Mouse (Mus musculus) MEL (cell line): ENCODE data around the gene Irs2. TPM values are rescaled to one million over a fixed set of nuclear protein-coding genes. Genes with fewer than 3 reads are reported as not detected.

Source experiments
- DNase-seq: peaks from one replicate; pipeline ENCODE4 v3.0.0; 2011; ENCODE audit warnings: low read depth, low spot score
- H3K27ac ChIP-seq: 2 replicates; pipeline ENCODE4 v1.5.1; 2012; ENCODE audit warnings: low read depth, mild to moderate bottlenecking, control low read depth, low read length, moderate library complexity; ENCODE audit not compliant: control insufficient read depth
- H3K27me3 ChIP-seq, 2 experiments: fragments of 150-350 bp in 1 of 2; sonication (generic) in 1 of 2; 2 replicates each; pipeline ENCODE4 v1.6.1; 2012; ENCODE audit warnings: low read length in 2 of 2, mild to moderate bottlenecking in 2 of 2, improper control_type of control experiment in 1 of 2, moderate library complexity in 1 of 2; ENCODE audit not compliant: insufficient read depth in 2 of 2, control insufficient read depth in 1 of 2
- H3K36me3 ChIP-seq, 2 experiments: 2 replicates each; pipeline ENCODE4 v1.6.1; 2012 to 2014; ENCODE audit warnings: low read length in 2 of 2, improper control_type of control experiment in 1 of 2, inconsistent platforms in 1 of 2, mild to moderate bottlenecking in 1 of 2; ENCODE audit not compliant: insufficient read depth in 2 of 2, control insufficient read depth in 1 of 2
- H3K4me1 ChIP-seq, 2 experiments: fragments of 150-350 bp in 1 of 2; sonication (generic) in 1 of 2; 2 replicates each; pipeline ENCODE4 v1.6.1; 2012; ENCODE audit warnings: low read length in 2 of 2, improper control_type of control experiment in 1 of 2, mild to moderate bottlenecking in 1 of 2; ENCODE audit not compliant: insufficient read depth in 2 of 2, control insufficient read depth in 1 of 2
- H3K4me3 ChIP-seq, 2 experiments: fragments of 150-350 bp in 1 of 2; sonication (generic) in 1 of 2; 2 replicates each; pipeline ENCODE4 v1.5.1; 2012; ENCODE audit warnings: low read depth in 2 of 2, low read length in 2 of 2, mild to moderate bottlenecking in 2 of 2, moderate library complexity in 2 of 2, control low read depth in 1 of 2, improper control_type of control experiment in 1 of 2; ENCODE audit not compliant: control insufficient read depth in 1 of 2, insufficient read depth in 1 of 2
- H3K79me2 ChIP-seq: 2 replicates; pipeline ENCODE4 v1.6.1; 2012; ENCODE audit warnings: mild to moderate bottlenecking, low read length, moderate library complexity; ENCODE audit not compliant: control insufficient read depth, poor library complexity, insufficient read depth
- H3K9ac ChIP-seq: 2 replicates; pipeline ENCODE4 v1.6.1; 2012; ENCODE audit warnings: low read depth, mild to moderate bottlenecking, control low read depth, low read length, moderate library complexity; ENCODE audit not compliant: control insufficient read depth, poor library complexity, severe bottlenecking
- H3K9me3 ChIP-seq: fragments of 150-350 bp; sonication (generic); replicated peaks from 2 replicates; pipeline ENCODE4 v1.6.1; 2012; ENCODE audit warnings: mild to moderate bottlenecking, low read length, improper control_type of control experiment, moderate library complexity; ENCODE audit not compliant: insufficient read depth
- BHLHE40 ChIP-seq: IDR thresholded peaks from 2 replicates; pipeline ENCODE4 v1.6.1; 2012; ENCODE audit warnings: low read depth, mild to moderate bottlenecking, inconsistent platforms, low read length, improper control_type of control experiment, borderline replicate concordance
- CHD1 ChIP-seq: IDR thresholded peaks from 2 replicates; pipeline ENCODE4 v1.6.1; 2012; ENCODE audit warnings: low read depth, mild to moderate bottlenecking, inconsistent platforms, low read length, improper control_type of control experiment
- E2F4 ChIP-seq: IDR thresholded peaks from 2 replicates; pipeline ENCODE4 v1.6.1; 2011; ENCODE audit warnings: low read depth, low read length, improper control_type of control experiment, borderline replicate concordance
- ELF1 ChIP-seq: IDR thresholded peaks from 2 replicates; pipeline ENCODE4 v1.6.1; 2014; ENCODE audit warnings: low read depth, mild to moderate bottlenecking, inconsistent platforms, low read length, improper control_type of control experiment, moderate library complexity
- EP300 ChIP-seq, 2 experiments: IDR thresholded peaks; 2 replicates each; pipeline ENCODE4 v1.6.1; 2011; ENCODE audit warnings: improper control_type of control experiment in 2 of 2, low read length in 2 of 2, low read depth in 1 of 2, mild to moderate bottlenecking in 1 of 2
- ETS1 ChIP-seq: IDR thresholded peaks from 2 replicates; pipeline ENCODE4 v1.6.1; 2012; ENCODE audit warnings: low read depth, mild to moderate bottlenecking, inconsistent platforms, low read length, improper control_type of control experiment, moderate library complexity
- JUND ChIP-seq: IDR thresholded peaks from 2 replicates; pipeline ENCODE4 v1.6.1; 2011; ENCODE audit warnings: low read depth, mild to moderate bottlenecking, improper control_type of control experiment, low read length
- MEF2A ChIP-seq: IDR thresholded peaks from 2 replicates; pipeline ENCODE4 v1.6.1; 2014; ENCODE audit warnings: low read depth, mild to moderate bottlenecking, inconsistent platforms, low read length, improper control_type of control experiment; ENCODE audit not compliant: poor library complexity, insufficient replicate concordance, severe bottlenecking; ENCODE audit errors: extremely low read depth
- MXI1 ChIP-seq: IDR thresholded peaks from 2 replicates; pipeline ENCODE4 v1.6.1; 2011; ENCODE audit warnings: mild to moderate bottlenecking, low read depth, low read length, improper control_type of control experiment
- MYB ChIP-seq: IDR thresholded peaks from 2 replicates; pipeline ENCODE4 v1.6.1; 2011; ENCODE audit warnings: mild to moderate bottlenecking, low read depth, low read length, improper control_type of control experiment
- MYC ChIP-seq: IDR thresholded peaks from 2 replicates; pipeline ENCODE4 v1.6.1; 2011; ENCODE audit warnings: low read depth, mild to moderate bottlenecking, low read length, improper control_type of control experiment, moderate library complexity
- POLR2A ChIP-seq, 2 experiments: IDR thresholded peaks; 2 replicates each; pipeline ENCODE4 v1.6.1; 2011 to 2012; ENCODE audit warnings: low read length in 2 of 2, mild to moderate bottlenecking in 2 of 2, control low read depth in 1 of 2, improper control_type of control experiment in 1 of 2, low read depth in 1 of 2, moderate library complexity in 1 of 2; ENCODE audit not compliant: control insufficient read depth in 1 of 2, insufficient read depth in 1 of 2, poor library complexity in 1 of 2
- POLR2AphosphoS2 ChIP-seq: IDR thresholded peaks from 2 replicates; pipeline ENCODE4 v1.6.1; 2011; ENCODE audit warnings: low read length, improper control_type of control experiment
- POLR2AphosphoS5 ChIP-seq: IDR thresholded peaks from 2 replicates; pipeline ENCODE4 v1.6.1; 2012; ENCODE audit warnings: low read depth, borderline replicate concordance, mild to moderate bottlenecking, inconsistent platforms, low read length, moderate library complexity, mixed read lengths
- SIN3A ChIP-seq: IDR thresholded peaks from 2 replicates; pipeline ENCODE4 v1.6.1; 2012; ENCODE audit warnings: low read length, improper control_type of control experiment, inconsistent platforms
- SMC3 ChIP-seq: IDR thresholded peaks from 2 replicates; pipeline ENCODE4 v1.6.1; 2011; ENCODE audit warnings: low read depth, low read length, improper control_type of control experiment
- TAL1 ChIP-seq: IDR thresholded peaks from 2 replicates; pipeline ENCODE4 v1.6.1; 2012; ENCODE audit warnings: mild to moderate bottlenecking, inconsistent platforms, low read length, moderate library complexity, mixed read lengths
- TBP ChIP-seq: IDR thresholded peaks from 2 replicates; pipeline ENCODE4 v1.8.0; 2011; ENCODE audit warnings: low read depth, low read length, improper control_type of control experiment
- USF2 ChIP-seq, 2 experiments: IDR thresholded peaks; 2 replicates each; pipeline ENCODE4 v1.6.1; 2011 to 2012; ENCODE audit warnings: improper control_type of control experiment in 2 of 2, low read length in 2 of 2, borderline replicate concordance in 1 of 2, inconsistent platforms in 1 of 2, low read depth in 1 of 2, mild to moderate bottlenecking in 1 of 2; ENCODE audit not compliant: insufficient read depth in 1 of 2
- ZMIZ1 ChIP-seq: IDR thresholded peaks from 2 replicates; pipeline ENCODE4 v1.6.1; 2012; ENCODE audit warnings: low read depth, mild to moderate bottlenecking, inconsistent platforms, low read length, improper control_type of control experiment, moderate library complexity
- polyA plus RNA-seq, 2 experiments: library from polyadenylated mRNA; stranded (reverse) in 1 of 2; unstranded in 1 of 2; fragments of >175 nt in 1 of 2; fragments of >200 nt in 1 of 2; gene quantifications; 2 replicates each; pipeline versions ENCODE4 v1.2.1 to v1.2.4; 2012; ENCODE audit warnings: low replicate concordance in 2 of 2, low read depth in 1 of 2; ENCODE audit not compliant: insufficient read length in 2 of 2, insufficient read depth in 1 of 2, missing spikeins in 1 of 2
- total RNA-seq: library from RNA; depleted of rRNA; stranded (reverse); fragments of 300-350 nt; gene quantifications from 2 replicates; pipeline ENCODE4 v1.2.3, GENCODE M21; 2012

Gene Irs2
- total and polyA plus RNA-seq, 3 experiments, result 16.4 to 23.1 TPM; not detected in 1

DNA sequence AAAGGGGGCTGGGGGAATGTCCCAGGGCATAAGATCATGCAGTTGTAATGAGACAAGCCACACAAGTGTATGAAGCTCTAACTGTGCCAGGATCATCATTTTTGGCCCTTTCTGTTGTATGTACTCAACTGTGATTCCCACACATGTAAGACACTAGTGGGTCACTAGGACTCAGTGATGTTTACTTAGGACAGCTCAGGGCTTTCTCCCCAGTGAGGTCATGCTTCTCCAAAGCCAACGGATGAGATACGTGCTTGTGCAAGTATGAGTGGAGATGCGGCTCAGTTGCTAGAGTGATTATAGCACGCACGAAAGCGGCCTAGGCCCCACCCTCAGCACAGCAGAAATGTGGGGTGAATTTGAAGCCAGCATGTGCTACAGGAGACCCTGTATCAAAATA lies 27.4 kb downstream of the Irs2 start:
- Histone ChIP-seq H3K4me1 (peaks cover 2 to 14% of the 10 kb centered on the region in 2 experiments; a peak in 3 of 4 replicates), H3K9me3 (no peaks in the 10 kb centered on the region), H3K9ac (no peak overlapping the region), H3K27ac (no peak overlapping the region), H3K27me3 (no peaks in the 10 kb centered on the region), H3K79me2 (no peaks in the 10 kb centered on the region), H3K36me3 (peaks cover 0 to 9% of the 10 kb centered on the region in 2 experiments; a peak in 2 of 4 replicates), H3K4me3 (no peak overlapping the region)
- TF ChIP-seq ZMIZ1, result no peak
- no peak for TF ChIP-seq TAL1
- TF ChIP-seq EP300 (IDR thresholded peaks at IDR 0.05; ENCODE audit: low read depth in 1 of 2, low read length in 2 of 2), result no peak
- no peak for DNase-seq

DNA sequence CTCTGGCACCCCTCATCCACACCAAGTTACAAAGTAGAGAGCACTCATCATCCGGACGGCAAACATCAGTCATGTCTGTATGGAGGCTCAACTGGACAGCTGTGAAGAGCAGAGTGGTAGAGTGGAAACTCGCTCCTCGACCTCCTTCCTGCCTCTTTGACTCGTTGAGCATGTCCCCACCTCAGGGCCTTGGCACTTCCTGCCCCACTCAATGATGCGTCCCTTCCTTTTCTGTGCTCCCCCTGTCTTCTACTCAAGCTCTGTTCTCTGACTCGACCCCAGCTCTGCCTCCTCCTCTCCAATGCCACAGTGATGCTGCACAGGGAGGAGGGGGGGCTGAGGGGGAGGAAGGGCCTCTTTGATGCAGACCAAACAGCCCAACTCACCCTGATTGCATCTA lies 28.3 kb downstream of the Irs2 start:
- DNase-seq, result peak; percentile 42
- no peak overlapping the region for H3K4me3 ChIP-seq

DNA sequence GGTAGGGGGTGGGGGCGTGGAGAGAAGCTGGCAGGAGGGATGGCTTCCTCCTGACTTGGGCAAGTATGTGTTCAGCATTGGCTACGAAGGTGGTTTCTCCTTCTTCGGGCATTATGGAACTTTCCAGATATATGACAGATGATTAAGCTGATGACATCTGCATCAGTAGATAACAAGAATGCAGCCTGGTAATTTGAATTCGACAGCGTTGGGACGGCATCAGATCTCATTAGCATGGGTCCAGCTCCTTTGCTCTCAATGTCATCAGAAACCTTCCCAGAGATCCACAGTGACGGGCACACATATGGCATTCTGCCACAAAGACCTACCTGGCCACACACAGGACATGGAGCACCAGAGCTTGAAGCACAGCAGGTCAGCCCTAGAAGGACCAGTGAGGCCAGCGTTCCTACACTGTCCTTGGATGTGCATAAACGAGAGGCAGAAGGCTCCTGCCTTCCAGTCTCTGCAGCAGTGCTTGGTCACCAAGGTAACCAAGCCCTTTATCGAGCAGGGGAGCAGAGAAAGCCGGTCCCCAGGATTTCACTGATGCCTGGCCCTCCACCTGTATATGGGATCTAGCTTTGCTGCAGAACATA lies 29.0 kb downstream of the Irs2 start:
- no peak for DNase-seq
- H3K4me1 ChIP-seq, result peaks cover 2 to 14% of the 10 kb centered on the region in 2 experiments; a peak in 3 of 4 replicates
- H3K27ac ChIP-seq, result no peak overlapping the region
- no peaks in the 10 kb centered on the region for H3K79me2 ChIP-seq
- peaks cover 0 to 9% of the 10 kb centered on the region in 2 experiments; a peak in 2 of 4 replicates for H3K36me3 ChIP-seq
- H3K4me3 ChIP-seq, result no peak overlapping the region
- no peaks in the 10 kb centered on the region for H3K27me3 ChIP-seq
- TF ChIP-seq MYB, result no peak
- TF ChIP-seq E2F4, result no peak
- TF ChIP-seq ZMIZ1, result no peak
- no peak for TF ChIP-seq POLR2AphosphoS2
- no peak for TF ChIP-seq TAL1
- no peak for TF ChIP-seq CHD1
- TF ChIP-seq JUND, result no peak
- TF ChIP-seq ELF1, result no peak
- TF ChIP-seq USF2 (IDR thresholded peaks at IDR 0.05; ENCODE audit: borderline replicate concordance in 1 of 2, insufficient read depth in 1 of 2, low read depth in 1 of 2, low read length in 2 of 2), result no peak
- TF ChIP-seq ETS1, result no peak
- no peak for TF ChIP-seq EP300 (IDR thresholded peaks at IDR 0.05; ENCODE audit: low read depth in 1 of 2, low read length in 2 of 2)
- no peak for TF ChIP-seq MXI1
- no peak for TF ChIP-seq MYC
- no peak for TF ChIP-seq MEF2A
- no peak for TF ChIP-seq TBP
- H3K9ac ChIP-seq, result no peak overlapping the region
- H3K9me3 ChIP-seq, result no peaks in the 10 kb centered on the region

More for the DNA sequence above, 28.3 kb downstream of the Irs2 start:
- Histone ChIP-seq H3K27ac (no peak overlapping the region), H3K9me3 (no peaks in the 10 kb centered on the region), H3K4me1 (peaks cover 2 to 14% of the 10 kb centered on the region in 2 experiments; a peak in 3 of 4 replicates), H3K27me3 (no peaks in the 10 kb centered on the region), H3K9ac (no peak overlapping the region), H3K79me2 (no peaks in the 10 kb centered on the region), H3K36me3 (peaks cover 0 to 9% of the 10 kb centered on the region in 2 experiments; a peak in 2 of 4 replicates)
- TF ChIP-seq ELF1 (no peak), SMC3 (no peak), POLR2A (IDR thresholded peaks at IDR 0.05; ENCODE audit: control insufficient read depth in 1 of 2, insufficient read depth in 1 of 2, low read depth in 1 of 2, low read length in 2 of 2, poor library complexity in 1 of 2) (no peak), SIN3A (no peak), MEF2A (no peak), ZMIZ1 (no peak), MYC (no peak), TAL1 (no peak), BHLHE40 (no peak), E2F4 (no peak), CHD1 (no peak), POLR2AphosphoS2 (no peak), POLR2AphosphoS5 (no peak), ETS1 (no peak)
